Mouse (Mus musculus) heart, postnatal 36 days (tissue): ENCODE measurements at regions not wholly inside any gene's neighbourhood (a gene's known extent, or its start where the extent isn't known, plus 50 kb on each side); places are given as distances from the start of the nearest gene placed in this dataset.

Experiments
- DNase-seq, 2 experiments: peaks; one replicate each; pipeline ENCODE4 v3.0.0; 2021 to 2022
- intact Hi-C: fragments of 180-260 bp; cut with DNase I; formaldehyde crosslinking; loops from one replicate; pipeline ENCODE4 v1.15.1; 2025

DNA sequence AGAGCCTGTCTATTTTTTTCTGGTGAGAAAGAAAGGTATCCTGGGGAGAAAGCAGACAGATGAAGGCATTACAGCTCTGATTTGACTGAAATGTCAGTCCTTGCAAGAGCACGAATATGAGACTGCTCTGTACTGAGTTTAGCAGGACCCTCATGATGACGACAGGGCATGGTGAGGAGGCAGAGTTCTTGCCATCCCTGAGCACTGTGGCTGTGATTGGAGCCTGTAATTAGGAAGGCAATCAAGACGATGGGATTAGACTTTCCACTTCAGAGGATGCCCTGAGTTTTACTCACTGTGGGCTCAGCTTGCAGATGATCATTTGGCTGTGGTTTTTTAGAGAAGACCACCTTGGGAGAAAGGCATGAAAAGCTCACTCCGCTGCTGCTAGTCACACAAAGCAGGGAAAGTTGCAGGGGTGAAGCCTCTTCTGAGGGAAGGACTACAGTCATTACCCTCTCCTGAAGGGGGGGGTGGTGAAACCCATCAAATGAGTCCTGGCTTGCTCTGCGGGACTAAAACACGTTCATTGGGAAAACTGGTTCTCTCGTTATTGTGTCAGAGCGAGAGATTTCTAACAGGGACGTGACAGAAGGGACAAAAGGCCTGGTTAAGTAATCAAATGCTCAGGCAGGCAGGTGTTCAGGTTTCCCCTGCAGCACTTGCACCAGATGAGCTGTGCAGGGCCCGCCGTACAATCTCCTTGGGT, 132.9 kb upstream of the Fam241a start:
- intact Hi-C loops = no loop called here

DNA sequence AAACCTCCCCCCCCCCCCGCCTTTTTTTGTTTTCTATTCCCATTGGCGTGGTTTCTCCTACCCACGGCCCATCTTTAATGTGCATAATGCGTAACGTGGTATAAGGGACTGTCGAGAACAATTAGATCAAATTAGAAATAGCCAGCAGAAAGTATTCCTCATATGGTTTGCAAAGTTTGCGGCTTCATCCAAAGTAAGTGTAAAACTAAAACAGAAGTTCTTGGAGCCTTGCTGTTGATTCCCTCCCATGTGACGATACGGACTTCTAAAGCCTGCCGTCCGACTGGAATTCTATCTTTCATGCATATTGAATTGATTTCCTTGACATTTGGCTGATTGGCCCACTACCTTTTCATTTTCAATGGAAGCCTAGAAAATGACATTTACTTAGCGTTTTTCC, 128.7 kb upstream of the Fam241a start:
- DNase-seq = no peak
- intact Hi-C loops = no loop called here

More for the DNA sequence above, 132.9 kb upstream of the Fam241a start:
- no peak for DNase-seq

DNA sequence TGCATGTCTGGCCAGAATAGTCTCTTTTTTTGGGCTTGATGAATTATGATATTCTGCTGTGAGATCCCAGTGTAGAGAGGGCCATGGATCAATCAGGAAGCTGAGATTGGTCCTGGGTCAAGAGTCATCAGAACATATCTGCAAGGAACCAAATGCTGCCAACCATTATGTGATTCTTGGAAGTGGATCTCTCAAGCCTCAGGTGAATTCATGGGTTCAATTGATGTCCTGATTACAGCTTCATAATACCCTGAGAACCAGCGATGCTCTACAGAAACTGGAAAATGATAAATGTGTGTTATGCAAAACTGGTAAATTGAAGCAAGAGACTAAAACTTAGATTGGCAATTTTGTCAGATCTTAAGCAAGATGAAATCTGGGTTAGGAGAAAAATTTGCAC, 118.8 kb upstream of the Fam241a start:
- intact Hi-C loops = no loop called here

DNA sequence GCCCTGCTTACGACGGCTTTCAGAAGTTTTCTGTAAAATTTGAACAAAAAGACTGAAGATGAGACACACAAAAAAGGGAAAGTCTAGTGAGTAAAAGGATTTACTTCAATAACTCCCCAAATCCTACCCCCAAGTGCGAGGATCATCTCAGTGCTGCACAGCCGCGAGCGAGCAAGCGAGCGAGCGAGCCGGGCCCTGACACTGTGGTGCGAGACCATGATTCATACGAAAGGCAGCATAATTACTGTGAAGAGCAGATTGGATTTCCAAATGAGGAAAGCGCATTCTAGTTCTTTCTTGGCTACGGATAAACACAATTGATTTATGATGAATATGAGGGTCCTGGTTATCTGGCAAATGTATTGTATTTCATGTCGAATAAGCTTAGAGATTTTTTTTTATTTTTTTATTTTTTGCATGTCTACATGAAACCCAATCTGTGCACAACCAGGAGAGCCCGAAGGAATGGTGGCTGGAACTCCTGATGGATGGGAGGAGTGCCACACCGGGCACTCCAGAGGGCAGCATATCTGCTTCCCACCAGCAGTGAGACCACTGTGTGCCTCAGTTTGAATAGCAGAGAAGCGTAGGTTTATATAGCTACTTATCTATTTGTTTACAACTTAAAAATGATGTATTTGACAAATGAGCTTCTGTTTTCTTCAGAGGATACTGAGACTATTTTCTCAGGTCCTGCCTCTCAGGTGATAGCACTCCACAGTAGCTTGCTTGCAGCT, 106.9 kb upstream of the Fam241a start:
- DNase-seq = no peak
- intact Hi-C loops = loop anchor here (1.0 to 10.0 kb wide), 2 partner anchors 334 to 1202 kb away; no protein-coding TSS in a partner anchor

More for the DNA sequence above, 118.8 kb upstream of the Fam241a start:
- no peak for DNase-seq

DNA sequence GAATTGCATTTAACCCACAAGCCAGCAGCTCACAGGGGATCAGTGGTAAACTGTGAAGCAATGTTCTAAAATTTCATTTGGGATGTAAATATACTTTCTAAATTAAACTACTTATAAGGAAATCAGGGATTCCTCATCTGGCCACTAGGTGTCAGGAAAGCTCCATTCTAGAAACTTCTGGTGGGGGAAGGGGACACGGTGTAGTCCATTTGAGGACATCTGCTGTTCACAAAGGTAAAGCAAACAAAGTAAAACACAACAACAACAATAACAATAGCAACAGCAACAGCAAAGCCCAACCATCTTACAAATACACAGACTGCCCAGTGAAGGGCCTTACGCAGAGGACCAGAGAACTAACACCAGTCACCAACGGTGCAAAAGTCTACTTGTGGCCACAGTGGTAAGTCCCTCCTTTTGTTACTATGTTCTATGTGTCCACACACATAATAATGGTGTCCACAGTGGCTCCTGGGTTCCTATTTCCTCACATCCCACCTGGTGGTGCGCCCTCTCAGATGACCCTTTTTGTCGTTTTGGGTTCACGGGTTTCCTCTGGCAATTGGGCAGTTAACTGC, 105.9 kb upstream of the Fam241a start:
- peak; percentile 2 to 21 for DNase-seq
- intact Hi-C loops = loop anchor here (1.0 to 10.0 kb wide), 2 partner anchors 335 to 1203 kb away; no protein-coding TSS in a partner anchor

DNA sequence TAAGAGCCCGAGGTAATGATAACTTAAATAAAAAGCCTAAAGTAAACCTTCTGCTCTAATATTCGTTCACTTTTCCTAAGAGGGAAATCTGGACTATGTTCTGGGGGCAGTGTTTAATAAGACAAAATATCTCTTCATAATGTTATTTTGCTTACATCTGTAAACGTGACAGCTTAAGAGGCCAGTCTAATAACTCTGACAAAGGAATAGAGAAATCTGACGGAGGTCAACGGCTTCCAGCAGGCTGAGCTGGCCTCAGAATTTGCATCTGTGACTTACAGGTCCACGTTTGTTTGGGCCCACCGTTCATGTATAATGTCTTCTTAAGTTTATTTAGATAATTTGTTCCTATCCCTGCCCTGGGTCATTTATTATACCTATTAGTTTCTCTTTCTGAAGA, 99.6 kb upstream of the Fam241a start:
- no peak for DNase-seq
- intact Hi-C loops = no loop called here

DNA sequence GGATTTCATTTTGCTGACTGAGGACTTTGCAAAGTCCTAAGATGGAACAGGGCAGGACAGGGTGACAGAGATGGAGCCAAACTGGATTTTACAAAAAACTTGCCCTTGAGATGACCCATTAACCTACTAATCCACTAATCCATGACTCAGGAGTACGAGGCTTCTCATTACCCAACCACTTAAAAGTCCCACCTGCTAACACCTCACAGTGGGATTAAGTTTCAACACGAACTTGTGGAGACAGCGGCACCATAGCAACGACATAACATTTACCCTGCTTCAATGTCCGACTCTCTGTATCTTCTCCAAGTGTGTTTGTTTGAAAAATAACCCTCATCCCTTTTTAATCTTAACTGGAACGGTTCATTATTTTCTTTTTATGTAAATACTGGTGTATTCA, 91.5 kb upstream of the Fam241a start:
- DNase-seq = no peak
- intact Hi-C loops = no loop called here

DNA sequence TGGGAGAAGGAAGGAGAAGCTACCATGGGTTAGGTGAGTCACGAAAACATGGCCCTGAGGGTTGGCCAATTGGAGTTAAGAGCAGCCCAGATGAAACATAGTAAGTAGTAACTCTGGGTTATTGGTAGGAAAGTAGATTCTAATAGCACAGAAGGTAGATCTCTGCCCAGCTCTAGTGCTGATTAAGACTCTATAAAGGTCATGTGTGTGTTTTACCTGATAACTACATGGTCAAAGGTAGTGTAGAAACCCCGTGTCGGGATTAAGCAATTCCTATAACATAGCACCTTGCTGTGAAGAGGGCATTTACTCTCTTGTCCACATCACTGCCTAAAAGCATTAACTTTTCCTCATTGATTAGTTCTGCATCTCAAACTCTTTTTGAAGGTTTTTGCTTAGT, 89.0 kb upstream of the Fam241a start:
- intact Hi-C loops = no loop called here
- no peak for DNase-seq

DNA sequence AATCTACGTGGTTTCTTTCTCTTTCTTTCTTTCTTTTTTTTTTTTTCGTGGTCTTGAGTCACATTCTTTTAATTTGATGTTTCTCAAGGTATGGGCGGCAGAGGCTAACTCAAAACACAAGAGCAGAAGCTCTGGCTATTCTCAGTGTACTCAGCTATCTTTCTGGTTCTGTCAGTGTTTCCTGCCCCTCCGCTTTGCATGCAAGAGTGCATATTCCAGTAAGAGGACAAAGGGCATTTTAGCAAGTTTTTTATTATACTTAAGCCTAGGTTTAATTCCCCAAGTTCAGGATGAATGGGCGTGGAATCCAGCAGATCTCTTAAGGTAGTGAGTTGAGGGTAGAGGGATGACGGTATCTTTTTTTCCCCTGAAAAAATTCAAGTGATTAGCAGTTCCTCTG, 81.1 kb upstream of the Fam241a start:
- intact Hi-C loops = no loop called here
- no peak for DNase-seq

DNA sequence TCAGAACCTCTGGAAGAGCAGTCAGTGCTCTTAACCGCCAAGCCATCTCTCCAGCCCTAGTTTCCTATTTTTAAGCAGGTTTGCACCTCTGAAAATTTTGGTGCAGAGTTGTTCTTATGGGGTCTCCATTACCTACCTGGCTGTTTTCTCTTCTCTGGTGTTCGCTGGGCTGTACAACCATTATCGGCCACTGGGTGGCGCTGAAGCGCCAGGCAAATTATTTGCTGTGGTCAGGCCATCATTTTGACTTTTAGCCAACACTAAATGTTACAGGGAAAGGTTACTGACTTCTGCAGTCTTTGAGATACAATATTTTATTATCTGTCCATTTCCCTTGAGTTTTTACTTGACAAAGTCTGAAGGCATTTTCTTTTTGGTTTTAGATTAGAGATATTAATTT, 74.8 kb upstream of the Fam241a start:
- peak; percentile 21 to 60 for DNase-seq
- intact Hi-C loops = no loop called here

DNA sequence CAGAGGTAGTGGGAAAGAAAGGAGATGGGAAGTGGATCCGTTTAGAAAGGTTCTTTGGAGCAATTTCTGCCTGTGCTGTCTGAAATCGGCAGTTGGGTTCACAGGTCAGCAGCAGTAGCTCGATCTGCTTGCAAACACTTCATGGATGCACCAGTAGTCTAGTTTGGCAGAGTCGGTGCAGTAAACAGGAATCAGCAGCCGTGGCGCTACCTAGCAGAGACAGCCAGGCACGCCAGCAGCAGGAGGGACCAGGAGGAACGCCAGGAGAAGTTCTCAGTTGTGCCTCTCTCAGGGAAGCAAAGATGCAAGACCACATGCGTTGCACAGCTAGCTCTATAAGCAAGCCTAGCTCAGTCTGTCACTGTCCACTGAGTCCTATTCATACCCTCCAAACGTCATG, 71.0 kb upstream of the Fam241a start:
- intact Hi-C loops = no loop called here
- no peak for DNase-seq

DNA sequence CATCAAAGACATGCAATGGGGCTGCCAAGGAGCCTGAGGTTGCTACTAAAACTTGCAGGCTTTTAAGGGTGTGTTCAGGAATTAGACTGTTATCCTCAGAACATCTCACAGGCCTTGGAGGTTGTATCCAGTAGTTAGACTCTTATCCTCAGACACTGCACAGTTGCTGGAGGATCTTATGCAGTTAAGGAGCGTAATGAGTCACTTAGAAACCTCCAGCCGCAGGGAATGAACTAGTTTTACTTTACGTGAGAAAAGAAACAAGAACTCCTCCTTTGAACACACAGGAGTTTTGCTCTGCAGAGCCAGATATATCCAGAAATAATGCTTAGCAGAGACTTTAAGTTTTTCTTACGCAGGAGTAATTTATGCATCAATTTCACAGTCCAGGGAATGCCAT, 70.1 kb upstream of the Fam241a start:
- intact Hi-C loops = no loop called here
- DNase-seq = no peak

DNA sequence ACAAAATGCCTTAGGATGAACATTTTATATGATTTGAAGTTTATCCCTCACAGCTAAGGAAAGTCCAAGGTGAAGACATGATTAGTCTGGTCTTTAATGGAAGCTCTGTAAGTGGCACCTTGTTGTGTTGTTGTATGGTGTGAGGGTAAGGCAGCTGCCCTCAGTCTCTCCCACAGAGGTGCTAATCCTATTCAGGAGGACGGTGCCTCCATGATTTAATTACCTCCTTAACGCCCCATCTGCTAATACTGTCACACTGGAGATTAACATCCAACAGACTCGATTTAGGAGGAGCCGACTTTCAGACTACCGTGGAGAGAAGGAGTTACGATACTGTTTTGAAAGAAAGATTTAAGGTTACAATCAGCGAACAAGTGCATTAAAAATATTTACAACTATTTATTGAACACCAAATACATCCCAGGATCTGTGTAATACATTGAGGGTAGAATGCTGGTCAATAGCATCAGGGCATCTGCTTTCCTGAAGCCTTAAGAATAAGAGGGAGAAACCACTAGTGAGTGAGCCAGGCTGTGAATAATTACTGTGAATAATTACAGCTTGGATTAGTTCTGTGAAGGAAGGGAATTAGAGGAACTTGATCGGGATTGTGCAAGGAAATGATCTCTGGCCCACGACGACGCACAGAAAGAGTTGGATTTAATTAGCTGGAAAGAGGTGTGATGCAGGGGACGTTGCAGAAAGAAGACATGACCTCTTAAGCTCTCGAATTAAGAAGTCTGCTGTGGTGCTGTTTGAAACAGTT, 63.0 kb upstream of the Fam241a start:
- intact Hi-C loops = no loop called here
- DNase-seq = no peak

DNA sequence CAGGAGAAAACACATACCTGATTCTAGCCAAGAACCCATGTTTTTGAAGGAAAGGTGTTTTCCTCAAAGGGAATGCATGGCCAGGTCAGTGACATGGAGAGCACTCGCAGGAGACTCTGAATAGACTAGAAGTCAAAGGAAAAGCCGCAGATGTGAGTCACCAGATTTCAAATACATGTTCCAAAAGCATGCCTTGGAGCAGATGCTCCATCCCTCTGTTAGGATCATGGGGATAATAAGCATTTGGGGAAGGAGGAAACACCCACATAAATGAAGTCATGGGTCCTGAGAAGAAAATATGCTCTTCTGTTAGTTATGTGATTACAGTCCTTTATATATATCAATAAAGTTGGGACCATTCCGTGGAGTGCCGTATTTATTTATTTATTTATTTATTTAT, 58.7 kb upstream of the Fam241a start:
- DNase-seq = no peak
- intact Hi-C loops = no loop called here

DNA sequence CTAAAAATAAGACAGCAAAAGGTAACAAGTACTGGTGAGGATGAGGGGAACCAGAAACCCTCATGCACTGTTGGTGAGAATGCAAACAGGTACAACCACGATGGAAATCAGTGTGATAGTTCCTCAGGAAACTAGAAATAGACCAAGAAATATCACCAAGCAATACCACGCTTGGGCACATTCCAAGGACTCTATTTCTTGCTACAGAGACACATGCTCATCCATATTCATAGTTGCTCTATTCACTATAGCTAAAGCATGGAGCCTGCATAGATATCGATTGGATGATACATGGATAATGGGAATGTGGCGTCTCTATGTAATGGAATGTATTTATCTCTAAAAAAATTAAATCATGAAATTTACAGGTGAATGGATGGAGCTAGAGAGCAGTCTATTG, 57.5 kb upstream of the Fam241a start:
- intact Hi-C loops = no loop called here
- no peak for DNase-seq

DNA sequence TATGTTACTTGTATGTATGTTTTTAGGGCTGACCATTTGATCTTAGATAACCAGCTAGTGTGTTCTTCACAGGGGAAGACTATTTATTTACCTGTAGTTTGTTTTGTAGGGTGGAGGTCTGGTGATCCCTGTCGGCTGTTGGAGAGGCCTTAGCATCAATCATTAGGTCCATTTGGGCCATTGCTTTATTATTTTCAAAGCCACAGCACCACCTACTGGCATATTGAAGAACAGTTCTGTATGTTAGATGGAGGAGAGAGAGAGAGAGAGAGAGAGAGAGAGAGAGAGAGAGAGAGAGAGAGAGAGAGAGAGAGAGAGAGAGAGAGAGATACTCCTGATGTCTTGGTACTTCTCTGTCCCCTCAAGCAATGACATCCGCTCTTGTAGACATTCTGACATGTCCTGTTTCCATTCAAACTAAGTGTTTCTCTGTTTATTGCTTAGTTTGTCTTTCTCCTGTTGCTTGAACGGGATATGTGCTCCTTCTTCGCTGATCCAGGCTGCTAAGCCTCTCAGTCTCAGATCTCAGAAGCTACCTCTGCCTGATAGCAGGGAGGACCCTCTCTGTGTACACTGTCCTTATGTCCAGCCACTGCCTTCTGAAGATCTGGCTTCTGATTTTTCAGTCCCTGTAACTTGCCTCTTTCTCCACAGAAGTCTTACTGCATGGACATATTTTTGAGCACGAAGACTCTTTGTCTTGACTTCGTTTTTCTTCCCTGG, 52.9 kb upstream of the Fam241a start:
- DNase-seq = peak; percentile 22 to 34
- intact Hi-C loops = loop anchor here (1.0 to 5.0 kb wide), 6 partner anchors 52 to 377 kb away; partner anchors contain the start of genes Ap1ar and Fam241a

DNA sequence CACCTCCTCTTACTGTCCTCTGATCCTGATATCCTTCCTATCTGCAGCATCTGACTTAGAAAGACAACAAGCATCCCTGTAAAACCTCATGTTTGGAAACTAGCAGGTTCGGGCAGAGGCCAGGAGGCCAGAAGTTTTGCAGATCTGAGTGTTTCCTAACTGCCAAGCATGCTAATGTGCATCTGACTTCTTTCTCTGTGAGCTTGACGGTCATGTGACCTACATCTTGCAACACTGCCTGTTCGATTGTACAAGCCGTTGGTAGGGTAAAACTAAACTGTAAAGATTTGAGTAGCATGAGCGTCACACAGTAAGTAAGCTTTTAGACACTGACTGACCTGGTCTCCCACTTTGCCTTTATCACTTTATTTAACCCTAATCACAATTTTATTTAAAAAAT, 52.2 kb upstream of the Fam241a start:
- intact Hi-C loops = loop anchor here (2.0 to 5.0 kb wide), 5 partner anchors 52 to 376 kb away; partner anchors contain the start of genes Ap1ar and Fam241a
- no peak for DNase-seq
